Mouse (Mus musculus): Measurements from ENCODE around the gene Mgat5b.

GRCm38 (mm10) chr11:116880839-116881238, 37.8 kb upstream of the Mgat5b start:
- TF ChIP-seq CTCF (IDR thresholded peaks at IDR 0.05; ENCODE audit: low read depth, low read length) (no peak), GATA1 (IDR thresholded peaks at IDR 0.05; ENCODE audit: borderline replicate concordance, low read length) (no peak), POLR2AphosphoS5 (IDR thresholded peaks at IDR 0.05; ENCODE audit: insufficient replicate concordance, low read depth, low read length) (no peak), GATA2 (IDR thresholded peaks at IDR 0.05; ENCODE audit: borderline replicate concordance, low read depth, low read length) (no peak)
